Mouse (Mus musculus) hematopoietic stem cell, adult 5-6 weeks (primary cell): Measurements from ENCODE around the gene Glp1r. TPM values are rescaled to one million over a fixed set of nuclear protein-coding genes. Genes with fewer than 3 reads are reported as not detected.
A peak's percentile ranks its signal among the peaks of the same experiment; 100 is the strongest.

Experiments
- ATAC-seq, 2 experiments: fragments of 125-278 bp in 1 of 2; replicated peaks in 1 of 2; 2 replicates each; pipeline ENCODE4 v1.8.0; 2016 to 2017; ENCODE audit warnings: inconsistent platforms in 2 of 2, mild to moderate bottlenecking in 2 of 2, moderate number of reproducible peaks in 2 of 2, low read depth in 1 of 2, moderate TSS enrichment in 1 of 2; ENCODE audit not compliant: low FRiP score in 2 of 2, poor library complexity in 2 of 2, severe bottlenecking in 2 of 2, insufficient read depth in 1 of 2, low TSS enrichment in 1 of 2
- total RNA-seq: library from RNA; stranded (forward); fragments of 172-1452, 232-1000 nt; gene quantifications from 2 replicates; pipeline ENCODE4 v1.2.3, GENCODE M21; 2017

The Glp1r gene
- total RNA-seq, 1 experiment from 2014 or later, result not detected

GRCm38 (mm10) chr17:30973332-30973731, 71.7 kb downstream of the Glp1r start:
- peak; percentile 82 to 89 for ATAC-seq

DNA sequence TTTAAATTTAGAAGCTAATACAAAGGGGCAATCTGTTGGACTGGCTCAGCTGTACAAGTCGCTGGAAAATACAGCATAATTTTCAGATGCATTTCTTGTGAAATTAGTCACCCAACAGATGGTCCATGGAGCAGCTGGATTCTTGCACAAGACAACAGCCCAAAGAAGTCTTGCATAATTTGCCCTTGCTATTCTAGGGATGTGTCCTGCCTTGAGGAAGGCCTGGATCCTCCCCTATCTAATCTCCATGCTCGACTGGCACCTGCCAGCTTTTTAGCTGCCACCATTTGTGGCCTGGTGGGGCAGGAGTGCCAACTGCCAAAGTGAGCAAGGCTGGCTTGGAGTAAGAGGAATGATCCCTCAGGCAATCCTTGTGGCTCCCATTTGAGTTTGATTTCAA, 75.7 kb downstream of the Glp1r start:
- ATAC-seq, result no peak

GRCm38 (mm10) chr17:30978556-30978955, 76.9 kb downstream of the Glp1r start:
- ATAC-seq, result no peak

DNA sequence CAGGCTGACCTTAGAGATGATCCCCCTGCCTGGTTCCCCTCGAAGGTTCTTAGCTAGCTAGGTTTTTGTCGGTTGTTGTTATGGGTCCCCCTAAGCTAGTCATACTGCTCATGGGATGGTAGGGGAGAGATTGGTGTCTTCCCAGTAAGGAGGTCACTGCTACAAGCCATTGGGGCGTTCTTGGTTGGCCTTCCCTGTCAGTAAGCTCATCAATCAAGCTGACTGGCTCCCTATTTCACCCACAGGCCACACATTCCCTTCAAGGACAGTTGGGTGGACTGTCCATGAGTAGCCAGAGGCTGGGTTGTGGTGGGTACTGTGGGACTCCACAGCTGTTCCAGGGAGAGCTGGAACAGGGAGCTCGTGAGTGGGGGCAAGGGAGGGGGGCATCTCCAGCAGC, 81.9 kb downstream of the Glp1r start:
- ATAC-seq, result no peak

DNA sequence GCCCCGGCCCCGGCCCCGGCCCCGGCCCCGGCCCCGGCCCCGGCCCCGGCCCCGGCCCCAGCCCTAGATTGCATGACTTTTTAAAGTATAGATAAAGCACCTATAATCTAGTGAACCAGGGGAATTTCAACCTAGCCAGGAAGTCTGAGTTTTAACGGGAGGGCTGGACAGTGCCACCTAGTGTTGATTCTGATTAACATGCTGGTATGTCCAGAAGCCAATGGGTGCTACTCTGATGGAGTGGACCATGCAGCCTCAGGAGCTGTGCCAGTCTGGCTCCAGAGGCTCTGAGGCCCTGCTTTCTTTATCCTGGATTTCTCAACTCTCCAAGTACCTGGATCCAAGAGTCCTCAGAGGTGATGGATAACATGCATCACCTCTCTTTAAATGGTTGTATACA, 88.6 kb downstream of the Glp1r start:
- peak; percentile 52 to 62; a peak in 1 of 4 replicates for ATAC-seq

Other genes with a start within 250 kb of the Glp1r start
- not detected in 2 replicates for gene Umodl1, start 52.8 kb downstream of the Glp1r start, total RNA-seq
- 42.2 and 49.4 TPM in 2 replicates for gene Abcg1, start 155.9 kb downstream of the Glp1r start, total RNA-seq
- not detected in 2 replicates for gene Tff3, start 227.8 kb downstream of the Glp1r start, total RNA-seq
- gene Tff2, start 242.5 kb downstream of the Glp1r start, total RNA-seq, result not detected in 2 replicates